Mouse (Mus musculus) ES-E14 (cell line): Measurements from ENCODE around the gene Tle2. TPM values are rescaled to one million over a fixed set of nuclear protein-coding genes. Genes with fewer than 3 reads are reported as not detected.

ENCODE experiments used
- DNase-seq: peaks from one replicate; pipeline ENCODE4 v3.0.0-alpha.2; 2013; ENCODE audit warnings: low read depth, low spot score
- H3K27ac ChIP-seq: 2 replicates; pipeline ENCODE4 v1.5.1; 2012; ENCODE audit warnings: low read depth, mild to moderate bottlenecking, low read length, moderate library complexity, mixed read lengths; ENCODE audit not compliant: poor library complexity, insufficient read depth, severe bottlenecking
- H3K36me3 ChIP-seq: 2 replicates; pipeline ENCODE4 v1.6.1; 2012; ENCODE audit warnings: mild to moderate bottlenecking, low read length, moderate library complexity, mixed read lengths; ENCODE audit not compliant: control insufficient read depth, poor library complexity, insufficient read depth, severe bottlenecking
- H3K4me1 ChIP-seq, 2 experiments: fragments of 150-350 bp in 1 of 2; sonication (generic) in 1 of 2; 2 replicates each; pipeline ENCODE4 v1.6.1; 2012; ENCODE audit warnings: low read length in 2 of 2, mild to moderate bottlenecking in 1 of 2, mixed read lengths in 1 of 2; ENCODE audit not compliant: control insufficient read depth in 2 of 2, insufficient read depth in 2 of 2, poor library complexity in 1 of 2
- H3K4me3 ChIP-seq, 2 experiments: fragments of 150-350 bp in 1 of 2; sonication (generic) in 1 of 2; 2 replicates each; pipeline ENCODE4 v1.5.1; 2012; ENCODE audit warnings: low read length in 2 of 2, low read depth in 1 of 2, mild to moderate bottlenecking in 1 of 2, mixed read lengths in 1 of 2; ENCODE audit not compliant: insufficient read depth in 1 of 2, poor library complexity in 1 of 2, severe bottlenecking in 1 of 2
- H3K9ac ChIP-seq: 2 replicates; pipeline ENCODE4 v1.6.1; 2012; ENCODE audit warnings: low read depth, mild to moderate bottlenecking, low read length, mixed read lengths; ENCODE audit not compliant: poor library complexity, insufficient read depth, severe bottlenecking
- H3K9me3 ChIP-seq: fragments of 150-350 bp; sonication (generic); 2 replicates; pipeline ENCODE4 v1.6.1; 2012; ENCODE audit warnings: low read depth, mild to moderate bottlenecking, low read length; ENCODE audit not compliant: control insufficient read depth, insufficient read depth
- CHD2 ChIP-seq: IDR thresholded peaks from 2 replicates; pipeline ENCODE4 v1.6.1; 2014; ENCODE audit warnings: mild to moderate bottlenecking, low read depth, low read length, inconsistent platforms
- HCFC1 ChIP-seq: IDR thresholded peaks from 2 replicates; pipeline ENCODE4 v1.6.1; 2012; ENCODE audit warnings: low read length, inconsistent platforms, borderline replicate concordance; ENCODE audit not compliant: insufficient read depth
- MAFK ChIP-seq: IDR thresholded peaks from 2 replicates; pipeline ENCODE4 v1.6.1; 2014; ENCODE audit warnings: mild to moderate bottlenecking, low read depth, low read length, inconsistent platforms; ENCODE audit not compliant: insufficient read depth
- ZC3H11A ChIP-seq: IDR thresholded peaks from 2 replicates; pipeline ENCODE4 v1.6.1; 2012; ENCODE audit warnings: low read depth, mild to moderate bottlenecking, inconsistent platforms, low read length, borderline replicate concordance
- ZNF384 ChIP-seq: IDR thresholded peaks from 2 replicates; pipeline ENCODE4 v1.6.1; 2012; ENCODE audit warnings: low read depth, low read length, inconsistent platforms
- in situ Hi-C, 2 experiments: fragments of 600-800 bp; cut with MboI; formaldehyde crosslinking; loops; one replicate each; pipeline ENCODE4 v1.15.1; 2025; ENCODE audit warnings: low sequenced_read_pairs in 2 of 2, inconsistent platforms in 1 of 2; ENCODE audit not compliant: unreplicated experiment in 2 of 2
- total RNA-seq: library from RNA; depleted of rRNA; stranded (reverse); fragments of 300-350 nt; gene quantifications from 2 replicates; pipeline ENCODE4 v1.2.3, GENCODE M21; 2012; rRNA removed

Gene Tle2
- total RNA-seq, result 2.4 and 2.6 TPM in 2 replicates

GRCm38 (mm10) chr10:81574081-81575056, at the start of gene Tle2:
Gene Tle2, plus strand, starts transcription at chr10:81574561.
- peak within 1 kb of the TSS; percentile 32; the same call in 1 of the 2 replicates for H3K9ac ChIP-seq
- in situ Hi-C loops, result no loop called here
- no peak within 1 kb of the TSS for H3K27ac ChIP-seq
- H3K9me3 ChIP-seq, result no peaks in the 10 kb centered on the region
- TF ChIP-seq MAFK, result no peak
- TF ChIP-seq ZNF384, result no peak
- no peak for TF ChIP-seq HCFC1
- no peak for TF ChIP-seq CHD2
- no peak for TF ChIP-seq ZC3H11A
- no peaks in the 10 kb centered on the region for H3K36me3 ChIP-seq
- peaks cover 2 to 20% of the 10 kb centered on the region in 2 experiments; a peak in 2 of 4 replicates for H3K4me1 ChIP-seq
- peak within 1 kb of the TSS; percentile 52 to 55; a peak in 3 of 4 replicates for H3K4me3 ChIP-seq
- DNase-seq, result peak; percentile 52

- peaks cover 0 to 11% of the 10 kb centered on the region in 2 experiments; a peak in 1 of 4 replicates for H3K4me1 ChIP-seq
- no peaks in the 10 kb centered on the region for H3K9me3 ChIP-seq
- DNase-seq, result no peak
- H3K36me3 ChIP-seq, result peaks cover 4% of the 10 kb centered on the region
- no peak overlapping the region; the same call in 1 of the 2 replicates for H3K9ac ChIP-seq
- TF ChIP-seq CHD2 (no peak), ZNF384 (no peak), ZC3H11A (no peak)
- H3K27ac ChIP-seq, result no peak overlapping the region
- in situ Hi-C loops, result no loop called here
- no peak overlapping the region for H3K4me3 ChIP-seq
These were observed 49.2 kb upstream of the Tle2 start for GRCm38 (mm10) chr10:81525017-81525694.

GRCm38 (mm10) chr10:81526779-81527178, 47.6 kb upstream of the Tle2 start:
- peaks cover 16% of the 10 kb centered on the region for H3K36me3 ChIP-seq
- H3K9ac ChIP-seq, result no peak overlapping the region
- peaks cover 0 to 14% of the 10 kb centered on the region in 2 experiments; a peak in 1 of 4 replicates for H3K4me1 ChIP-seq
- TF ChIP-seq HCFC1 (no peak), ZNF384 (no peak), MAFK (no peak), ZC3H11A (no peak; the same call in 1 of the 2 replicates)
- H3K27ac ChIP-seq, result no peak overlapping the region
- no peaks in the 10 kb centered on the region for H3K9me3 ChIP-seq
- no peak for DNase-seq
- in situ Hi-C loops, result no loop called here
- no peak overlapping the region for H3K4me3 ChIP-seq

- Histone ChIP-seq H3K27ac (no peak overlapping the region), H3K4me1 (peaks cover 2 to 21% of the 10 kb centered on the region in 2 experiments; a peak in 2 of 4 replicates), H3K36me3 (peaks cover 22% of the 10 kb centered on the region), H3K4me3 (peak overlapping the region; percentile 21 to 53; a peak in 3 of 4 replicates), H3K9ac (no peak overlapping the region), H3K9me3 (no peaks in the 10 kb centered on the region)
- peak; percentile 91 for DNase-seq
- no peak for TF ChIP-seq MAFK
- no peak for TF ChIP-seq ZNF384
- no peak for TF ChIP-seq ZC3H11A
- no peak for TF ChIP-seq HCFC1
- TF ChIP-seq CHD2, result no peak
- in situ Hi-C loops, result no loop called here
These were observed 39.5 kb upstream of the Tle2 start for GRCm38 (mm10) chr10:81534826-81535225.
